Mouse (Mus musculus): ENCODE results near the gene Cass4.

The Cass4 gene

DNA sequence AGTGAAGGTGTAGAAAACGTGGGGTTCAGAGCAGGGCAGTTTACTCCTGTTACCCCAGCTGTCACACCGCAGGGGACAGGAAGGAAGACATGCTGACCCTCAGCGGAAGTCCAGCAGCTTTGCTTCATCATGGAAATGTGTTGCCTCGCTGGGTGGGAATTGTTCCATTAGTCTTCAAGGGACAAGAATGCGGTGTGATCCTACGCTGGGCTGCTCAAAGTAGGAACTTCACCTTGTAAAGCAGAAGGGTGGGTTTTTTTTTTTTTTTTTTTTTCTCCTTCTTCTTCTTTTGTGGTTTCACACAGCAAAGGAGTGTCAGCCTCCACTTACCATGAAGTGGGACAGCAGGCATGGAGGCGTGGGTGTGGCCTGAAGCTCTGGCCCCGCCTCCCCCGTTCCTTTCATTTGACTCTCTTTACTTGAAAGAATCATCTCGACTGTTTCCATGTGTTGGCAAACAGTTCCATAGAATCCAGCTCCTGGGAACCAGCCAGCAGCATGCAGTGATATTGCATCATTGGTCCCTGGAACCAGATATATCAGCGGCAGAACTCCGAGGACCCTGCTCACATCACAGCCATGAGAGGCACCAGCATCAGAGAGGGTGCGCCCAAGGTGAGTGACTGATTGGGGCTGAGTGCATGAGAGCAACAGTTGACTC, at the start of gene Cass4:
TSS of gene Cass4 (plus strand) at position 404 of the 661 bp plus-strand sequence.
- DNase-seq (ENCODE audit: low read depth, low spot score) = peak; percentile 96

DNA sequence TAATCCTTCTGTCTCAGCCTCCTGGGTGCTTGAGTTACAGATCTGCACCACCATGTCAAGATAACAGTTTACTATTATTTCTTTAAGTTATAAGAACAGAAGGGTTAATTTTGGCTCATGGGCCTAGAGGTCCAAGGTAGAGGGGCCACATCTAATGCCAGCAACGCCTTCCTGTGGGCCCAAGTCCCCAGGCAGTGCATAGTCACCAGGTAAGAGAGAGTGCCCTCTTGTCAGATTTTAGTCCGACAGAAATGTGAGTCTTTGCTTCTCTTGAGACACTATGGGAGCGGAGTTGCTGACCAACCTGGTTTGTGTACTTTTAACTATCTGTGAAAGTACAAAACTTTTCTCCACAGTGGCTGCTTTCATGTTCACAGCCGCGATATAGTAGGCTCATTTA, 48.9 kb upstream of the Cass4 start:
- DNase-seq (ENCODE audit: low read depth, low spot score) = no peak

DNA sequence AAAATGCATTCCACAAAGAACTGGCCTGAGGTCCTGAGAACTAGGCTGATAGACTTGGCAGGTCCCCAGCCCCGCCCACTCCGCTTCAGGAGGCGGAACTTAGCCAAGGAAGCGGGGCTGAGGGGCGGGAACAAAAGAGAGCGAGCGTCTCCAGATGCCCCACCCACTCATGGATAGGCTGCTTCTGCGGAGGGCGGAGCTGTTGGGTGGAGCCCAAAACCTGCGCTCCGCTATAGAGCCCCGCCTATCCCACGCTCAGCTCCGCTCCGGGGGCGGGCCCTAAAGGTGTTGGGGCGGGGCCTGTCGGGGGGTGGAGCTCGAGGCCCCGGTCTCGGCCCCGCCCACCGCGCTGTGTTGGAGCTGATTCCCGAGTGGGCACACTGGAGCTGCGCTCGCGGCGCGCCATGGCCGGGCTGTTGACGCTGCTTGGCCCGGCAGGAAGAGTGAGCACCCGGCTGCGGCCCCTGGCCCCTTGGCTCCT, 48.3 kb upstream of the Cass4 start, which contains the start of gene Fam210b:
TSS of gene Fam210b (plus strand) at position 308 of the 481 bp plus-strand sequence.
- peak; percentile 98 for DNase-seq (ENCODE audit: low read depth, low spot score)

DNA sequence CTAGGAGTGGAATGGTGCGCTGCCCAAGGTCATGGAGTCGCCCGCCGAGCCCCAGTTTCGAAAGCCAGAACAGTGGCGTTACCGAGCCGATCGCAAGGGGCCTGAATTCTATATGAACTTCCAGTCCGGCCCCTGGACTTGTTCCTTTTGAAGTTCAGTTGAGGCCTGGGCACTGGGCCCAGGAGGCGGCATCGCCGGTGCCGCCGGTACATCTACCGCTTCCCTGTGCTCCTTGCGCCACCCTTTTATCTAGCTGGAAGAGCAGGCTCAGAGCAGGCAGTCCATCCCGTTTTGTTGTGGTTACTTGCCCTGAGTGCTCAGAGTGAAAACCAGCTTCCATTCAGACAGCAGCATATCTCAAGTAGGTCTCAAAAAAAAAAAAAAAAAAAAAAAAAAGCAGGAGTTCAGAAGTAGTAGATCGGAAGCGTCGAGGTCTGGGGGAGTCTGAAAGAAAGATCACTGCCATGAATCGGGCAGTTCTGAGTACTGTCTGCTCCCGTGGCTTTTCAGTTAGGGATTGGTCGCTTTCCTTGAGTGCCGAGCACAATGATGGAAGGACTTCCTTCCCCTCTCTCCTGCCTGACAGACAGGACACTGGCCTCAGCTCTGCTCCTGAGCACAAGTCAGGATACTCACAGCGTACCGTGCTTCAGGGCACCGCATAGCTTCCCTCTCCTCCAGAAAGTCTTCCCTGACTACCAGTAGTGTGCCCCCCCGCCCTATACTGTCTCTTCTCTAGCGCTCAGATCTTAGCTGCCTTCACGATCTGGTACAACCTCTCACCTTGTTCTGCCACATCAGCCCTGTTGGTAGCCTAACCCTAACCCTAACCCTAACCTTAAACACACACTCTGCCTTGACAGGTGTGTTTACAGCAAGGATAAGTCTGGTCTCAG, 47.3 kb upstream of the Cass4 start:
- DNase-seq (ENCODE audit: low read depth, low spot score) = peak; percentile 33

DNA sequence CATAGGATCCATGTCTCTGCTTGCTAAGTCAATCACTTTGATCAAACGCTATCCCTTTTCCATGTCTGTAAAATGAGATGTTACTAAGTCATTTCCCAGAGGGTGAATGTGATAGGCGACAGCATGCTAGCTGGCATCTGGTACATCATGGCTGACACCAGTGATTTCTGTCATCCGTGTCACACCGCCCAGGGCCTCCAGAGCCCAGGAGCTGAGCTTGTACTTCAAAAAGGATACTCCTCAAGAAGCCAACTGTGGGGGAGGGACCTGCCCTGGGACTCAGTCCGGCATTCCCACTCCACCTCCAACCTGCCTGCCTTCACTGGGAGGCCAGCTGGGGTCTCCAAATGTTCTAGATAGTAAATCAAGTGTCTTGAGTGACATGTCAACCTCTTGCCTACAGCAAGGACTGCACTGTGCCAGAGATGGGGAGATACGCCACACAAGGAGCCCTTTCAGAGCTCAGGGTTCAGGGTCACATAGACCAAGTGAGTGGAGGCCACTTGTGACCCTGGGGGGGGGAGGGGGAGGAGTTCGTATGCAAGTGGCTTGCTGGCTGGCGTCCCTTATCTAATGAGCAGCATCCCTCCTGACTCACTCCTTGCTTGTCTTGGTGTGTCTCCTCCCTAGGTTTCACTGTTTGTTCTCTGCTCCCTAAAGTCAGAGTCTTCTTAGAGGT, 46.5 kb upstream of the Cass4 start:
- DNase-seq (ENCODE audit: low read depth, low spot score) = no peak

DNA sequence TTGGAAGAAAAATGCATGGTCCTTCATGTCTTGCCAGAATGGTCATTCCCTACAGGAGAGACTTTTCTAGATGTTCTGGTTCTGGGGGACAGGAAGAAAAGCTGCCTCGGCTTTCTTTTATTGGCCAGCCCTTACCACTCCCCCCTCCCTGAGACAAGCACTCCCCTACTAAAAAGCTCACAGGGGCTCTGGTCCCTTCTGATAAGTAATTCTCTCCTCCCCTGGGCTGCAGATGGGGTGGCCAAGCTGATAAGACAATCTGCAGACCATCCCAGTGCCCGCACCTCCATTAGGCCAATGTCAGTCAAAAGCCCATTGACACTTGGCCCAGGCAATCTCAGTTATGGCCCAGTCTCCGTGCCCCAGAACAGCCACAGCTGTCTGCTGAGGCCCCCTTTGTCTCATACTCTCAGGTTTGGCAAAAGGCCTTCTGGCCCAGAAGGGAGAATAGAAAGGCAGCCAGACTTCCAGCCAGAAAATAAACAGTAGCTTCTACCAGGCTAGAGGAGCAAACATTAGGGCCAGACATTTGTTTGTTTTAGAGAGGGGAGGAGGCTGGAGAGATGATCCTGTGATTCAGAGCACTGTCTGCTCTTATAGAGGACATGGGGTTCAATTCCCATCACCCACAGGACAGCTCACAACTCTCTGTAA, 45.2 kb upstream of the Cass4 start:
- DNase-seq (ENCODE audit: low read depth, low spot score) = no peak

DNA sequence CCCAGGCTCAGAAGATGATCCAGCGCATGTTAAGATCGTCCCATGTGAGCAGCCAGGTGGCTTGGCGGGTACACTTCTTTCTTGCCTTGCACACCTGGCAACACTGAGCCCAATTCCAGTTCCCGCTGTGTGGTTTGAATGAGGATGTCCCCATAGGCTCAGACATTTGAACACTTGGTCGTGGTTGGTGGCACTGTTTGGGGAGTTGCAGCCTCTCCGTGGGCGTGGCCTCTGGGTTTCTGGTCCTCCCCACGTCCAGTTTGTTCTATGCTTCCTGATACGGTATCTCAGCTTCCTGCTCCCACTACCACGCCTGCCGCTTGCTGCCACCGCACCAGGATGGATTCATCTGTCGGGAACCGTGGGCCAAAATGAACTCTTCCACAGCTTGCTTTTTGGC, 43.8 kb upstream of the Cass4 start:
- DNase-seq (ENCODE audit: low read depth, low spot score) = peak; percentile 80

DNA sequence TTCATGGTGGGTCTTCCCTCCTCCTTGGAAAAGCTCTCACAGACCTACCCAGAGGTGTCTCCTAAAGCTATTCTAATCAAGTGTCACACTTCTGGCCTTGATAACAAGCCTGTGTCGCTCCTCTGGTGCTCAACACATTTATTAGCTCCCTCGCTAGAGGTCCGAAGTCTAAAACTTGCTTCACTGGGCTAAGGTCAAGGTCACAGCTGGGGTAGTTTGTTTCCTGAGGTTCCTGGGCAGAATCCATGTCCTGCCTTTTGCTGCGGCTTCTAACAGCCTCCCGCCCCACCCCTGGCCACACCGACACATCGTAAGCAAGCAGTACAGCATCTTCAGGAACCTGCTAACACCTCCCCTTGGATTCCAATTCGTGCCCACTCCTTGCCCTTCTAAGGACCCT, 42.8 kb upstream of the Cass4 start:
- DNase-seq (ENCODE audit: low read depth, low spot score) = no peak

DNA sequence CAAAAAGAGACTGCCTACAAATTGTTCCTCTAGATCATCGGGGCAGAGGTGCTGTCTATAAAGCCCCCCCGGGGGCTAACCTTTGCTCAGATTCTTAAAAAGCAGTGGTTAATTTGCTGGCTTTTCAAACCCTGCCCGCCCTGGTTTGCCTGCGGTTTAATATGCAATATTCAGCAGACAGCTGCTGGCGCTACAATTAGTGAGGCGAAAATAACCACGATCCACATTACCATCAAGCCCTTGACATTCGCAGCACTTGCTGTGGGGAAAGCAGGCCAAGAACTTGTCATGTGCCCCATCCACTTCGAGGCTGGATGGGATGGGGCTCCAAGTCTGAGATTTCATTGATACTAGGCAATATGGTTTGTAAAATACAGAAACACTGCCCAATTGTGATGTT, 40.4 kb upstream of the Cass4 start:
- DNase-seq (ENCODE audit: low read depth, low spot score) = no peak

DNA sequence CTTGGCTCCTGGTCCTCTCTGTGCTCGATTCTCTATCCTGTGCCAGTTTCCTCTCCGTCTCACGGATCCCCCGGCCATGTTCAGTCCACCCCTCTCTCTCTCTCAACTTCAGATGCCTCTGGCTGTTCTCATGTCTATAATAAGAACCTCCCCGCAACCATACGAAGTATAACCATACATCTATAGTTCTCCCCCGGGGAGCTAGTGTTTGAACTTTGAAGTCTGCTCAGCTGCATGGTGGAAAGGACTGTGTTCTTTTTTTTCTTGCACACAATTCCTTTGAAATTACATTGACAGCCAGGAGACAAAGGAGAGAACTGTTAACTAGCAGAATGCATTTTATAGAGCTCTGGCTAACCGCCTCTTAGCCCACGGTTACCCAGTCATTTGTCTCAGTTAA, 38.8 kb upstream of the Cass4 start:
- DNase-seq (ENCODE audit: low read depth, low spot score) = no peak

DNA sequence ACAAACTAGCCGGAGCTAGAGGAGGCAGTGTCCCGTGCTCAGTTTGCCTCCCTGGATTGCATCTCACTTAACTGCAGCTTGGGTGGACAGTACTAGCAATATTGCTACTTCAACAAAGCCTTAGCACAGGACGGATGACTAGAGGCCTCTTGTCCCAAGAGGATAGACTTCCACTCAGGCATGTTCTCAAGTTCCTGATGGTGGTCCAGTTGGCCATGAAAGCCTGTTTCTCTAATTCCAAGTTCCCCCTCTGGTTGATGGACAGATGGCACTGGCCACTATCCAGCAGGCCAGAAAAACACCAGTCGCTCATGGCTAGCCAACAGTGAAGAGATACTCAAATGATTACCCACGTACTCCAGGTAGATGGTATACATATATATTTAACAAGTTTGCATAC, 37.8 kb upstream of the Cass4 start:
- DNase-seq (ENCODE audit: low read depth, low spot score) = no peak

DNA sequence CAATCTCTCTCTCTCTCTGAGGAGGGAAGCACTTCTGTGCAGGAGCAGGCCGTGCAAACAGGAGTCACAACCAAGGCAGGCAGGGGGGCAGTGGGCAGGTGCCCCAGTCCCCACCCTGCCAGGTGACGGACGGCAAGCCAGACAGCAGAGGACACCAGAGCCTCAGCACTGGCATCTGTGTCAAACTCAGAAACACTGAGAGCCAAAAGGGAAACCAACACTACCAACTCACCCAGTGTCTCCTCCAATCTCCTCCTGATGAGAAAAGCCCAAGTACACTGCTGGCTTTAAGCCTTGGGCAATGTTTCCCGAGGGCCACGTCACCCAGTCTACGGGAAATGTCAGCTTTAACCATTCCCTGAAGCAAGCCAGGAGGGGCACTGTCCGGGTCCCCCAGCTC, 30.4 kb upstream of the Cass4 start:
- DNase-seq (ENCODE audit: low read depth, low spot score) = no peak

DNA sequence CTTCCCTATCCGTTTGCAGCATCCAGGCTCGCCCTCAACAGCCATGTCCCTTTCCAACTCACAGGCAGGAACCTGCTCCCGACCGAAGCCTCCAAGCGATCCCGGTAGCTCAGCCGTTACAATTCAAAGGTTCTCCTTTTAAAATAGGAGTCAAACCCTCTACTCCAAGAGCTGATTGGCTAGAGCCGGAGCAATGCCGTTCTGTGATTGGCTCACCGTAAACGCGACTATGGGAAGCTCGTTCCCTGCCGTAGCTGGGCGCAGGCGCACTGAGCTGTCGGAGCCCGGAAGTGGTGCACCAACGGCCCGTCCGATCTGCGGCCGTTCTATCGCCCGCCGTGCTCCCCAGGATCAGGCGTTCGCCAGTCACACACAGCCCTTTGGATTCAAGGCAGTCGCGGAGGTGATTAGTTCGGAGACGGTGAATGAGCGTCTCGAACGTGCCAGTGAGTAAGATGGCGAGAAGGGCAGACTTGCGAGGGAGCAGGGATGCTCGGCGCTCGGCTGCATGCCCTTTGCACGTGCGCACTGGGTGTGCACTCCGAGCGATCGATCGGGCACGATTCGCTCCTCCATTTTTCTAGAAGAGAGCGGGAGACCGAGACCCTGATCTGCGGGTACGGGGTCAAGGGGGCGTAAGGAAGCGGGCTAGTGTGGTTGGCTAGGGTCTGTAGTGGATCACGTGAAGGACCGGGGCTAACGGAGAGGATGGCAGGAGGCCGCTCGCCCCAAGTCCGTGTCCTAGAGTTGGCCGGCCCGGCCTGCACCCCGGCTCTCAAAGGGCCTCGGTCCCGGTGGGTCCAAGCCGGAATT, 23.0 kb upstream of the Cass4 start, which contains the start of the genes Aurka and Cstf1:
TSS of gene Aurka (minus strand) at position 125 of the 813 bp plus-strand sequence.
TSS of gene Cstf1 (plus strand) at position 271 of the 813 bp plus-strand sequence.
- peak; percentile 98 for DNase-seq (ENCODE audit: low read depth, low spot score)

DNA sequence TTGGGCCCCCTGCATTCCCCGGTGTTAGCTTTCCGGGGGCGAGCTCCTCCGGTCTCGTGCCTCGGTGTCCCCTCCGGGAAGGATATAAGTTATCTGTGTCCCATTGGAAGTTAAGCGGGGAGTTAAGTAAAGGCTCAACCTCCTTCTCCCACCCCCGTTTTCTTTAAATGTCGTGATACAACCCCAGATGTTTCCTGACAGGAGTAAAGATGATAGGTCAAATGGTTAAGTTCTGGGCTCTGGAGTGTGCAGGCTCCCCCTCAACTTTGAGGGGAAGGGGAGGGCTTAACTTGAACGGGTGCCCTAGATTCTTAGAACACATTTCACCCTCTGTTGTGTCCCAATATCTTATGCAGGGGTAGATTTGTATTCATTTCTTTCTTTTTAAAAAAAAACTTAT, 22.3 kb upstream of the Cass4 start:
- no peak for DNase-seq (ENCODE audit: low read depth, low spot score)

DNA sequence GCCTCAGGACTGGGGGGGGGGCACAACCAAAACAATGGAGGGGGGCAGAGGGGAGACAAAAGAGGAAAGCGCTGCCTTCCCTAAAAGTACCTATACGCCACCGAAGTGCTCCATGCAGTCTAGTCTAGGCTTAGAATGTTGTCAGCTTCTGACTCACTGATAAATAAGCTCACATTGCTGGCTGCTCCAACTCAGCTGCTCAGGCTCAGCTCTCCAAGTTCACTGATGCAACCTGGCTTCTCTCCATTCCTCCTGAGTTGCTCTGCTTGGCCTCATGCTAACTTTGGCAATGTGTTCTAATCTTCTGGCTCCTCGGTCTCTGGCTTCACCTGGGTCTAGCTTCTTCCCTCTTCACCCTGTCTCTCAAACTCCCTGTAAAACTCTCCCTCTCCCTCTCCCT, 17.0 kb upstream of the Cass4 start:
- no peak for DNase-seq (ENCODE audit: low read depth, low spot score)

DNA sequence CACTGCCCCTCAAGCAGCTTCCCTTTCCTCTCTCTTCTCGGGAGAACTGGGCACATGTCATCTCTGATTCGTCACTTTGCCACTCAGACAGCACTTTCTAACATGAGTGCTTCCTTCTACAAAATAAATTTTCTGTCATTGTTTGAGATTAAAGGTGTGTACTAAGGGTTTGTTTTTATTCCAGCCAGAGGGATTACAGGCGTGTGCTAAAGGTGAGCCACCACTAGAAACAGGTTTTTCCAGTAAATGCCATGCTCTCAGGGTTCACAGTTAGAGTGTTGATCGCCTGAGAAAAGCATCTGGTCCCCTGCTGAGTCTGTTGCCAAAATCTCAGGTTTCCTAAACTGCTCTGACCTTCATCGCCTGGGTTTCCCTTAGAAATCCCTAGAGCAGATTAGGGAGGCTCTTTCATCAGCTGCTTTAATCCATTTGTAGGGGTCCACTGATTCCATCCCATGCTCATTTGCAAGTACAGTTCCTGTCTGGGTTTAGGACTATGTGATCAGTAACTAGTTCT, 16.5 kb upstream of the Cass4 start:
- DNase-seq (ENCODE audit: low read depth, low spot score) = peak; percentile 94

DNA sequence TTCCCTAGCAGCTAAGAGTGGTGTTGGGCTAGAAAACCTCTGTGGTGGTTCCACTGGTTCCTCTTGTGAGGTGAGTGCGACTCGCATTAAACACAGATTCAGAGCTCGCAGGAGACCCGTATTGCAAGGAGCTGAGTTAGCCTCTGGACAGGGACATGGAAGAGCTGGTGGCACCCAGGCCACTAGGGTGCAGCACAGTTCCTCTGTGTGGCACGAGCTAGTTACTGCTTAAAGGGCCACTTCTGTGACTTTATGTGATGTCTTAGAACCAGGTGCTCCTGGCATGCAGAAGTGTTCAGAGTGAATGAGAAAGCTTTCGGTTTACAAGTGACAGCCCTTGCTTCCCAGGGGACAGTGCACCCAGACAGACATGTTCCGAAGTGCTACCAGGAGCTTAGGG, 15.3 kb upstream of the Cass4 start:
- peak; percentile 44 for DNase-seq (ENCODE audit: low read depth, low spot score)

DNA sequence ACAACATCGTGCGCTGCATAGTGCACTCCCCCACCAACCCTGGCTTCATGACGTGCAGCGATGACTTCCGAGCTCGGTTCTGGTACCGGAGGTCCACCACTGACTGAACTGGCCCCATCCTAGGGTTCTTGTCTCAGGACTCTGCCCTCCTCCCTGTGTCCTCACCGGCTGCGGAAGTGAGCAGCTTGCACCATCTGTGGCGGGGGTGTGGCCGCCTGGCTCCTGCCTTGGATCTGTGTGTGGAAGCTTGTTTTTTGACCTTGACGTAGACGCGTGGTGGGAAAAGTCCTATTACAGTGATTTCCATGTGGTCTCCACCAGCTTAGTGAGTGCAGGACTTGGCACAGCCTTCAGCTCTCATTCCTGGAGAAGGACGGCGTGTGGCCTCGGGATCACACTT, 13.1 kb upstream of the Cass4 start:
- DNase-seq (ENCODE audit: low read depth, low spot score) = peak; percentile 58

DNA sequence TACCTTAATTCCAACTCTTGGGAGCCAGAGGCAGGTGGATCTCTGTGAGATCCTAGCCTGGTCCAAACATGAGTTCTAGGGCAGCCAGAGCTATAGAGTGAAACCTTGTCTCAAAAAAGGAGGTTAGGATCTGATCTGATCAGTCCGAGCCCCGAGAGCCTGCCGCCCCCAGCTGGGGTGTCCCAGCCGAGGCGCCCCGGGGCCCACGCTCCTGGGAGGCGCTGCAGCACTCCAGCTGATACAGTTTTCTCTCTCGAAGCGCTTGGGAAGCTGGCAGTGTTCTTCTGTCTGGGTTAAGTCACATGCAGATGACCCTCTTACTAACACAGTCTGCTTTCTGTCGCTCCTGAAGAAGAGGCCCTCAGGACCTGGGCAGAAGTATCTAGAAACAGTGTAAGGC, 12.3 kb upstream of the Cass4 start:
- DNase-seq (ENCODE audit: low read depth, low spot score) = no peak

DNA sequence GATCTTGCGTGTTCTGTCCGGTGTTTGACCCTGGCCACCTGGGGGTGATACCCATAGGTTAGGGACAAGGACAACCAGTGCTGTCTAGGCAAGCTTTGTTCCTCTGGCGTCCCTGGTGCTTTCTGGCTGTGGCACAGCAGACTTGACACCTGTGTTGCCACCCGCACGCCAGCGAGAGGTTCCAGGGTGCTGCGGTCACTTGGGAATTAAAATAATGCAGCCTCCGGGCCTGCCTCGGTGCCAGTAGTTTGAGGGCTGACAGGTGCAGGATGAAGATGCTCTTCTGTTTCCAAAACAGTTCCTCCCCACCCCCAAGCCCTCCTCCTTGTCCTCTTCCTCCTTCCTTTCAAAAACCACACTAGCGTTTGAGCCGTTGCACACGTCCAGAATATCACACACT, 11.7 kb upstream of the Cass4 start:
- DNase-seq (ENCODE audit: low read depth, low spot score) = no peak
